Mouse (Mus musculus): Measurements from ENCODE around the gene Ahcyl1. TPM values are rescaled to one million over a fixed set of nuclear protein-coding genes. Genes with fewer than 3 reads are reported as not detected.

Gene Ahcyl1
- polyA plus RNA-seq (2014; fragmentation: Illumina TruSeq; extraction: RNeasy Lipid Tissue Mini Kit (QIAGEN cat#74804); ENCODE audit: low read depth, low replicate concordance) = 421 TPM

DNA sequence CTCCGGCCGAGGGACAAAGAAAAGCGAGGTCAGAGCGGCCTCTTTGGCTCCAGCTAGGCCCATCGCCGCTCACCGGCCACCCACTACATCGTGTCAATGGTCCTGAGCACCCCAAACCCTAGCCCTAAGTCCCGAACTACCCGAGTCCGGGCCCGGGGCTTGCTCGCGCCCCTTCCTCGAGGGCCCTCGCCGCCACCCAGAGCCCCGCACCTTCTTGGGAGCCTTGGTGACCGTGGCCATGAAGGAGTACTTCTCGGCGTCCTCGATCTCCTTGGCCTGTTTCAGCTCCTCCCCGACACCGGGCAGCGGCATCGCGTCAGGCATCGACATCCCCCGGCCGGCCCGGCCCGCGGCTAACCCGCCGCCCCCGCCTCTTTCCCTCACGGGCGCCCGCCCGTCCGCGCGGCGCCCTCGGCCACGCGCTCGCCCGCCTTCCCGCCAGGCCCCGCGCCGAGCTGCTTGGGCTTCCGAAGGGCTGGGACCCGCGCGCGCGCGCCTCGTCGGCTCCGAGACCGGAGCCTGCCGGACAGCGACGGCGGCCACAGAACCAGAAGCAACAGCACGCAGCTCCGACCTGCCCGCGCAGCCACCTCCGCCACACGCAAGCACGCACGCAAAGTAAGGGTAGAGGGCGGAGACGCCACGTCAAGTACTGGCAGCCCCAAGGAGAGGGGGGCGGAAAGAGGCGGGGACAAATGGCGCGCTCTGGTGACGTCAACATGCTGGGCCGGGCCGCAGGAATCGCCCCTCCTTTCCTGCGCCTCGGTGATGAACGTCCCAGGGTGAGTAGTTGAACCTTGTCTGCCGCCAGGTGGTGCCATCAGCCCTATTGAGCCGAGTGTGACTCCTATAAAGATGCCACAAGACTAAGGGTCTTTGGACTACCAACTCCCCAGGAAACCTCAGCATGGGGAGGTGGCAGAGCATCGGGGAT lies at the start of gene Ahcyl1:
Ahcyl1 (minus strand) TSS at position 613 of the 934 bp plus-strand sequence.

DNA sequence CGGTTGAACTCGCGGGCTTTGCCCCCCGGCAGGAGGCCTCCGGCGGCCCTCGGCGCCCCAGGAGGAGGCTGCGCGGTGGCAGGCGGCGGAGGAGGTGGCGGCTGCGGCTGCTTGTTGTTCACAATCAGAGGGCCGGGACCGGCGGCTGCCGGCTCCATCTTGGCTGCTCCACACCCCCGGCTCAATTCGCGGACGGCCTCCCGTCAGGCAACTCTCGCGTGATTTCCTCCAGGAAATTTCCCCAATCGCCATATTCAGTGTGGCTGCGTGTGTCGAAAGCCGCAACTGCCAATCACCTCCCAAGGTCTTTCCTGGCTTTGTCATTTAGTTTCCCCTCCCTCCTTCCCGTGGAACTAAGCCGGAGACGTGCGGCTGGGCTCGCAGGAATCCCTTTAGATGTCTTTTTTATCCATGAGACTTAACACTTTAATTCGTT lies 64.8 kb downstream of the Ahcyl1 start, which contains the start of gene Strip1:
Strip1 (minus strand) TSS at position 172 of the 436 bp plus-strand sequence.

DNA sequence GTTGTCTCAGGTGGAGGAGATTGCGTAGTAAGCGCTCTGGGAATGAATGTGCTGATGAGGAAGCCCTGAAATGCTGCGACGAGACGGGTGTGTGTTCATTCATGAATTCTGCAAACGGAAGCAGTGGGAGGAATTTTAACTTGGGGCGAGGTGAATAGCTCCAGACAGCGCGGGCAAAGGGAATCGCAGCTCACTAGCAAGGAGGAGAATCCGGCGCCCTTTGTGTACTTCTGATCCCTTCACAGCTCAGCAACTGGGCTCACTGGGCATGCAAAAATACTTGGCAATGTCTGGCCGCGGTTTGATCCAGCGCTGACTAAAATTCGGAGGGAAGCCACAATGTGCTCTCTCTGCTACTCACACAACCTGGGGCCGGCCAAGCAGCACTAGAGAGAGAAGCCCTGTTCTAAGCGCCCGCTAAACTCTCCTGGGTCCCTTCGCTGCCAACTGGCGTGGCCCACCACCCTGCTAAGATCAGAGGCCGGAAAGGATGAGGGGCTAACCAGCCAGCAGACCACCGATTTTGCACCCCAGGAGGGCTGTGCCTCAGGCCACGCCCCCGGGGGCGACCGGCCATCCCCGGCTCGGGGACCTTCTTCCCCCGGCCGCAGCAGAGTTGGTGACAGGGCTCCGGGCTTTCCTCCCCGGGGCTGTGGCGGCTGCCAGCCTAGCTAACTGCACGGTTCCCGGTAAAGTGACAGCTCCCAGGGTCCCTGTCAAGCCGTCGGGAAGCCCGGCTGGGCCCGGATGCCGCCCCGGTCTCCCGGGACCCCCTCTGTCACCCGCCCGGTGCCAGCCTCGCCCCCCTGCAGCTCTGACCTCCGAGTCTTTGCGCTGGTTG lies 65.5 kb downstream of the Ahcyl1 start, which contains the start of gene Gm10961:
Gm10961 (plus strand) TSS at position 641 of the 841 bp plus-strand sequence.

Other genes with a start within 250 kb of the Ahcyl1 start
- gene Kcnc4, start 237.0 kb downstream of the Ahcyl1 start, polyA plus RNA-seq (2014; fragmentation: Illumina TruSeq; extraction: RNeasy Lipid Tissue Mini Kit (QIAGEN cat#74804); ENCODE audit: low read depth, low replicate concordance) = 1.7 TPM
- 0.47 TPM for gene Slc6a17, start 178.5 kb downstream of the Ahcyl1 start, polyA plus RNA-seq (2014; fragmentation: Illumina TruSeq; extraction: RNeasy Lipid Tissue Mini Kit (QIAGEN cat#74804); ENCODE audit: low read depth, low replicate concordance)
- not detected for gene Ubl4b, start 141.5 kb downstream of the Ahcyl1 start, polyA plus RNA-seq (2014; fragmentation: Illumina TruSeq; extraction: RNeasy Lipid Tissue Mini Kit (QIAGEN cat#74804); ENCODE audit: low read depth, low replicate concordance)
- gene Alx3, start 101.5 kb downstream of the Ahcyl1 start, polyA plus RNA-seq (2014; fragmentation: Illumina TruSeq; extraction: RNeasy Lipid Tissue Mini Kit (QIAGEN cat#74804); ENCODE audit: low read depth, low replicate concordance) = not detected
- not detected for gene Gm10961, start 65.2 kb downstream of the Ahcyl1 start, polyA plus RNA-seq (2014; fragmentation: Illumina TruSeq; extraction: RNeasy Lipid Tissue Mini Kit (QIAGEN cat#74804); ENCODE audit: low read depth, low replicate concordance)
- 5.0 TPM for gene Strip1, start 64.9 kb downstream of the Ahcyl1 start, polyA plus RNA-seq (2014; fragmentation: Illumina TruSeq; extraction: RNeasy Lipid Tissue Mini Kit (QIAGEN cat#74804); ENCODE audit: low read depth, low replicate concordance)
- 12.5 TPM for gene Csf1, start 63.9 kb upstream of the Ahcyl1 start, polyA plus RNA-seq (2014; fragmentation: Illumina TruSeq; extraction: RNeasy Lipid Tissue Mini Kit (QIAGEN cat#74804); ENCODE audit: low read depth, low replicate concordance)
- gene Eps8l3, start 180.7 kb upstream of the Ahcyl1 start, polyA plus RNA-seq (2014; fragmentation: Illumina TruSeq; extraction: RNeasy Lipid Tissue Mini Kit (QIAGEN cat#74804); ENCODE audit: low read depth, low replicate concordance) = not detected
- gene Gstm5, start 199.3 kb upstream of the Ahcyl1 start, polyA plus RNA-seq (2014; fragmentation: Illumina TruSeq; extraction: RNeasy Lipid Tissue Mini Kit (QIAGEN cat#74804); ENCODE audit: low read depth, low replicate concordance) = 56.1 TPM
- gene Gstm7, start 235.3 kb upstream of the Ahcyl1 start, polyA plus RNA-seq (2014; fragmentation: Illumina TruSeq; extraction: RNeasy Lipid Tissue Mini Kit (QIAGEN cat#74804); ENCODE audit: low read depth, low replicate concordance) = 18.4 TPM
- 3.8 TPM for gene Gstm6, start 247.2 kb upstream of the Ahcyl1 start, polyA plus RNA-seq (2014; fragmentation: Illumina TruSeq; extraction: RNeasy Lipid Tissue Mini Kit (QIAGEN cat#74804); ENCODE audit: low read depth, low replicate concordance)

Measured in adrenal gland, adult 10 weeks (tissue).